Mouse (Mus musculus) bone marrow macrophage, adult 2 months (primary cell): Measurements from ENCODE around the gene Cfd. TPM values are rescaled to one million over a fixed set of nuclear protein-coding genes. Genes with fewer than 3 reads are reported as not detected.

Experiments
- H3K27ac ChIP-seq: 2 replicates; pipeline ENCODE4 v1.5.1; 2012; ENCODE audit warnings: low read depth, low read length; ENCODE audit not compliant: insufficient read depth
- H3K4me1 ChIP-seq: 2 replicates; pipeline ENCODE4 v1.6.1; 2012; ENCODE audit warnings: low read length; ENCODE audit not compliant: control insufficient read depth, insufficient read depth
- H3K4me3 ChIP-seq: 2 replicates; pipeline ENCODE4 v1.5.1; 2012; ENCODE audit warnings: mild to moderate bottlenecking, low read length, moderate library complexity; ENCODE audit not compliant: insufficient read depth
- CTCF ChIP-seq: IDR thresholded peaks from 2 replicates; pipeline ENCODE4 v1.5.1; 2012; ENCODE audit warnings: low read depth, mild to moderate bottlenecking, low read length, moderate library complexity
- POLR2A ChIP-seq: IDR thresholded peaks from 2 replicates; pipeline ENCODE4 v1.6.1; 2012; ENCODE audit warnings: mild to moderate bottlenecking, low read depth, low read length, borderline replicate concordance
- polyA plus RNA-seq: library from polyadenylated mRNA; stranded (reverse); fragments of >200 nt; gene quantifications from 2 replicates; pipeline ENCODE4 v1.2.4, GENCODE M21; 2012; ENCODE audit not compliant: missing spikeins, insufficient read depth, insufficient read length

Gene Cfd
- polyA plus RNA-seq, 1 experiment, result not detected

DNA sequence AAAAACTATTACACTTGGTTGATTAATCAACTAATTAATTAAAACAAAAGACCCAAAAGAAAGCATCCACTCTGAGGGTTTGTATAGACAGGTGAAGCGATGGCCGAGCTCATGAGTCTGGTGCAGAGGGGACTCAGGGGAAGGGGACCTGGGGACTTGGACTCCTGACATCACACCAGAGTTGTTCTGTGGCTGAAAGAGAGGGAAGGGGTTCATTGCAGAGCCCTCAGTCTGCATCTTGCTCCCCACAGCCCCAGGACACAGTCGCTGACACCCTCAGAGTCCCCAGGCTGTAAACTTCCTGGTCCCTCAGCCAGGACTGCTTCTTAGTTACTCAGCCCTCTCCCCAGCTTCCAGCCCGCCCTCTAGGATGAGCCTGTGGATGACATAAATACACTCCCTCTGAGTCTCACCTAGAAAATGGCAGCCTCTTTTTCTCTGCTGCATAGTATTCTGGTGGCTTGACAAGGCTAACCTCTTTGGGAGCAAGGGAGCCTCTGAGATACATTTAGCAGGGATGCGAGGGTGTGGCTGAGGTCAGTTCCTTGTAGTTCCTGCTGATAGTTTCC is 27.0 kb downstream of the Cfd start:
- Histone ChIP-seq H3K4me3 (peak overlapping the region; percentile 98; the same call in 1 of the 2 replicates), H3K4me1 (peaks cover 10% of the 10 kb centered on the region), H3K27ac (no peak overlapping the region)
- TF ChIP-seq POLR2A (no peak), CTCF (no peak)

DNA sequence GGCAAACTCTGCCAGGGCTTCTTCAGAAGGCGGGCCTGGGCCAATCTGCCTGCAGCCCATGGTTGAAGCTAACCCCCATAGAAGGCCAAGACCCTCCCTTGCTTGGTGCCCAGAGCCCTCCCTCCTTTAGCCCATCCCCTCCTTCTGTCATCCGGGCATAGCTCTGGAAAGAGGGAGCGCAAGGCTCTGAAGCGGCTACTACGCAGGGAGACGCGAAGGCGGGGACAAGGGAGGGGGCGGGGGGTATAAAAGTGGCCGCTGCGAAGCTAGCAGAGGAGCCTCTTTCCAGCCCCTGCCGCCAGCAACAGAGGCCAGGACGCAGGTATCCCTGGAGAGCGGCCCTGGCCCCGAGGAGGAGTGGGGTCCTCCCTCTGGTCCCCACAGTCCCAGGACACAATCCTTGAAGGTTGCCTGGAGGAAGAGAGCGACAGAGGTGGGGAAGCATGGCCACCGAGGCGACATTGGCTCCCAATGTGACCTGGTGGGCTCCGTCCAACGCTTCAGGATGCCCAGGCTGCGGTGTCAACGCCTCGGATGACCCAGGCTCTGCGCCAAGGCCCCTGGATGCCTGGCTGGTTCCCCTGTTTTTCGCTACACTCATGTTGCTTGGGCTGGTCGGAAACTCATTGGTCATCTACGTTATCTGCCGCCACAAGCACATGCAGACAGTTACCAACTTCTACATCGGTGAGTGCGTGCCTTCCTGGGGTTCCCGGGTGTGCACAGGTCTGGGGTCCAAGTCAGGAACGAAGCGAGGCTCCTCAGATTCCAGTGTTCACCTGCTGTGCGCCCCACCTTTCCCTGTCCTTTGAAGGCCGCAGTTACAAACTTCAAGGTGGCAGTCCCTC is 27.8 kb downstream of the Cfd start:
- peaks cover 14% of the 10 kb centered on the region for H3K4me1 ChIP-seq
- no peak overlapping the region for H3K27ac ChIP-seq
- no peak for TF ChIP-seq POLR2A
- H3K4me3 ChIP-seq, result no peak overlapping the region

- Histone ChIP-seq H3K4me1 (peaks cover 19% of the 10 kb centered on the region), H3K4me3 (no peak overlapping the region), H3K27ac (no peak overlapping the region)
- TF ChIP-seq POLR2A (no peak), CTCF (no peak)
Observed at GRCm38 (mm10) chr10:79919251-79919849, 28.7 kb downstream of the Cfd start.

DNA sequence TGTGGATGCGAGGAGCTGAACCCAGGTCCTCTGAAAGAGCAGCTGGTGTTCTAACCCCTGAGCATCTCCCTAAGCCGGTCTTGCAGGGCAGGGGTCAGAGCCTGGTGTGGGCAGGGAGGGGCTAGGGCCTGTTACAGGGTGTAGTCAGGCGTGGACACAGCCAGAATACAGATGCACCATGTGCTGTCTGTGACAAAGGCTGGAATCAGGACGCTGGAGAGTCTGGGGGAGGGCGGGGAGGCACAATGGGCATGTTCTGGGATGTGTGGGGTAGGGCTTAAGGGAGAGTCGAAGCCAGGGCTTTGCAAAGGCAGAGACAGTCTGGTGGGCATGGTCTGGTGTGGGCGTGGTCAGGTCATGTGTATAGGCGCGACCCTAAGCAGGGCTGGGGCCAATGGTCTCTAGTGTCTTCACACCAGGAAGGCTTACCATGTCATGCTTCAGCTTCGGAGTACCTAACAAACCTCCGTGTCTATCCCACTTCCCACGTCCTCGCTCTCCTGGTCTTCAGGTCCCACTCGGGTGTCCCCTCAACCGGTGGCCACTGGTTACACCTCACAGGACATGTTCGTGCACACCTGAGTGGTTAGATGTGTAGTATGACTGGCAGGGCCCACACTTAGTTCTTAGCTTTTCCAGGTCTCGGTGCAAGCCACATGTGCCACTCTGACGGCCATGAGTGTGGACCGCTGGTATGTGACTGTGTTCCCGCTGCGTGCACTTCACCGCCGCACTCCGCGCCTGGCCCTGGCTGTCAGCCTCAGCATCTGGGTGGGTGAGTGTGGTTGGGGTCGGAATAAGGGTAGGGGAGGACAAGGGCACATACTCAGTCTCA is 29.6 kb downstream of the Cfd start:
- TF ChIP-seq POLR2A (no peak), CTCF (no peak)
- H3K27ac ChIP-seq, result no peak overlapping the region
- H3K4me1 ChIP-seq, result peaks cover 17% of the 10 kb centered on the region
- H3K4me3 ChIP-seq, result no peak overlapping the region

DNA sequence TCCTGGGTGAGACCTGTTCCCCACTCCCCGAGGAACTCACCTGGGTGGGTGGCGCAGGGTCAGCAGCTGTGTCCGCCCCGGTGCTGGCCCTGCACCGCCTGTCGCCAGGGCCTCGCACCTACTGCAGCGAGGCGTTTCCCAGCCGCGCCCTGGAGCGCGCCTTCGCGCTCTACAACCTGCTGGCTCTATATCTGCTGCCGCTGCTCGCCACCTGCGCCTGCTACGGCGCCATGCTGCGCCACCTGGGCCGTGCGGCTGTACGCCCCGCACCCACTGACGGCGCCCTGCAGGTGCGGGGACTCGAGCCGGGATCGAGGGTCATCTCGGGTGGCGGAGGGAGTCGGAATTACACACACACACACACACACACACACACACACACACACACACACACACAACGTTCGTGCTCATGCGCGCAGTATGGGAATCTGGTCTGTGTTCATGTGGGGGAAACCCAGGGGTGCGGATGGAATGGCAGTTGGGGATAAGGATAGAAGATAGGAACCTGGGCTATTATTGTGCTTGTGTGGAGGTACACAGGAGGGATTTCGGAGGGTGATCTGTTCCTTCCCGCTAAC is 30.4 kb downstream of the Cfd start, which contains the start of gene R3hdm4:
TSS of gene R3hdm4 (minus strand) at position 251 of the 578 bp plus-strand sequence.
- H3K4me3 ChIP-seq, result no peak within 1 kb of the TSS
- H3K4me1 ChIP-seq, result peaks cover 14% of the 10 kb centered on the region

GRCm38 (mm10) chr10:79921572-79921971 is 30.9 kb downstream of the Cfd start:
- no peak overlapping the region for H3K27ac ChIP-seq
- H3K4me3 ChIP-seq, result no peak overlapping the region
- TF ChIP-seq POLR2A (no peak), CTCF (no peak)
- peaks cover 14% of the 10 kb centered on the region for H3K4me1 ChIP-seq

More for the DNA sequence above, 30.4 kb downstream of the Cfd start, which contains the start of gene R3hdm4:
- no peak within 1 kb of the TSS for H3K27ac ChIP-seq
- TF ChIP-seq POLR2A, result no peak
- no peak for TF ChIP-seq CTCF

- H3K27ac ChIP-seq, result no peak overlapping the region
- TF ChIP-seq CTCF, result peak; percentile 99
- TF ChIP-seq POLR2A, result no peak
- H3K4me3 ChIP-seq, result peak overlapping the region; percentile 77; the same call in 1 of the 2 replicates
- H3K4me1 ChIP-seq, result peaks cover 20% of the 10 kb centered on the region
Observed at GRCm38 (mm10) chr10:79924998-79925784, 34.5 kb downstream of the Cfd start.

DNA sequence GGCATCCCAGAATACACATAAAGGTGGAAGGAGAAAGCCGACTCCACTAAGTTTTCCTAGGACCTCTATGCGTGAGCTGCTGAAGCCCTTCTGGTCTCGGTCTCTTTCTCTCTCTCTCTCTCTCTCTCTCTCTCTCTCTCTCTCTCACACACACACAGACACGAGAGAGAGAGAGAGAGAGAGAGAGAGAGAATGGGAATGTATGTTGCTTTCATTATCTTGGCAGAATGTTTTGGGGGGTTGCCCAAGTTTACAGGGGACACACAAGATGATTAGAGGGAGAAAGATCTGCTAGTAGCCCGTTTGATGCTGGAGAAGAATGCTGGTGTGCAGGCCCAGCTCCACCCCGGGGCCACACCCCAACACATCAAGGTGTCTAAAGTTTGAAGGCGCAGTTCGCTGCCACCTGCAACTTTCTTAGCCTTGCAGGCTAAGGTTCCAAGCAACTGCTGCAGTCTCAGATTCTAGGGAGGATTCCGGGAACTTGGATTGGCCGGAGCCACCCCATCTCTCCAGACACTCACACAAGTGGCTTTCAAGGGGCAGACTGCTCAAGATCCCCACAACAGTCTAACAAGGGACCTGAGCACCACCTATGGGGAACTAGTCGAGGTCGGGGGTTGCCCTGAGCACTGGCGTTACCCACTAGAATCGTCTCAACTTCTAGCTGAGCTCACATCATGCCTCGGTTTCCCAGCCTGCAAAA is 35.3 kb downstream of the Cfd start:
- TF ChIP-seq POLR2A, result no peak
- no peak for TF ChIP-seq CTCF
- peak overlapping the region; percentile 77 for H3K4me3 ChIP-seq
- peaks cover 21% of the 10 kb centered on the region for H3K4me1 ChIP-seq
- H3K27ac ChIP-seq, result peak overlapping the region; percentile 31
